Mouse (Mus musculus): ENCODE measurements around the gene Olfr157.

Gene Olfr157

DNA sequence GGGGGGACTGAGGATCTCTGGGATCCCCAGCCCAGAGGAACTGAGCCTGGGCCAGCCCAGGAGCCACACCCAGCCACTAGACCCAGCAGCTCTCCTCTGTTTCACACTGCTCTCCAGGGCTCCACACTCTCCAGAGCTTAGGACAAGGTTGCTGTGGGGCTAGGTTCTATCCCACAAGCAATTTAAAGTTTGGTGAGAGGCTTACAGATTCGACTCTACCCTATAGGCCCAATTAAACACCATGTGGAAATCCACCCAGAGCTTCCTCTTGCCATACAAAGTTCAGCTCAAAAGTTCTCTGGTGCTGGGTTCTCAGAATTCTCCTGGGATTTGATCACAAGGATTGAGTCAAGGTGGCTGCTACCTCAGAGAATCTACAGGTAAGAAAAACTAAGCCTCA, at the start of gene Olfr157:
TSS of gene Olfr157 (minus strand) at position 101 of the 400 bp plus-strand sequence.
- DNase-seq (ENCODE audit: extremely low read depth, low read depth): no peak

DNA sequence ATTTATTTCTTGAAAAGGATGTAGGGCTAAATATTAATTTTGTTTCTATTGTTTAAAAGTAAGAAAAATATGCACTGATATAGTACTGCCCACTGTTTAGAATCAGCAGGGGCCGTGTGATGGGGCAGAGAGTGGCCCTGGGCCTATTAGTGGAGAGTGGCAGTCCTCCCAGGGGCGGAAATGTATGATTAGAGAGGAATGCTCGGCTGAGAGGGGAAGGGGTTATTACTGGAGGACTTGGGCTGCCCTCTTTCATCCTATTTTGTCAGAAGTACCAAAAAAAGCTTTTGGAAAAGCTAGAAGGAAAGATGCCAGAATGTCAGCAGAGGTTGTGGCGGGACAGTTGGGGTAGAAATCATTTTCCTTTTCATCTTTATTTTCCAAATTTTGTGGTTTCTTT, 44.2 kb upstream of the Olfr157 start:
- DNase-seq (ENCODE audit: extremely low read depth, low read depth): no peak

DNA sequence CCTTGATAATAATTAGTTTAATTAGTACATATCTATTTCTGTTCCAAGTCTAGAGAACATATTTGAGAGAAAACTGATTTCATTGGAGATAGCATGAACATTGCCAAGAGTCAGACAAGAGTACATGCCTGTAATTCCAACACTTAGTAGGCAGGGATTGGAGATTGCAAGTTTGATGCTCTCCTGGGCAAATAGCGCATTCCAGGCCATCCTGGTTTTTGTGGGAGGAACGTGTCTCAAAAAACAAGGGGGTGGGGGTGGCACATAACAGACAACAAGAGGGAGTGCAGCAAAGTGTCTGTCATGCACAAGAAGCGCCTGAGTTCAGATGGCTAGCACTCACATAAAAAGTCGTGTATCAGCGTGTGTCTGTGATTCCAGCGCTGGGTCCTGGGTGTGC, 39.6 kb upstream of the Olfr157 start:
- no peak for DNase-seq (ENCODE audit: extremely low read depth, low read depth)

- DNase-seq (ENCODE audit: extremely low read depth, low read depth): no peak
These were observed 38.2 kb upstream of the Olfr157 start for GRCm38 (mm10) chr4:43878121-43878776.

DNA sequence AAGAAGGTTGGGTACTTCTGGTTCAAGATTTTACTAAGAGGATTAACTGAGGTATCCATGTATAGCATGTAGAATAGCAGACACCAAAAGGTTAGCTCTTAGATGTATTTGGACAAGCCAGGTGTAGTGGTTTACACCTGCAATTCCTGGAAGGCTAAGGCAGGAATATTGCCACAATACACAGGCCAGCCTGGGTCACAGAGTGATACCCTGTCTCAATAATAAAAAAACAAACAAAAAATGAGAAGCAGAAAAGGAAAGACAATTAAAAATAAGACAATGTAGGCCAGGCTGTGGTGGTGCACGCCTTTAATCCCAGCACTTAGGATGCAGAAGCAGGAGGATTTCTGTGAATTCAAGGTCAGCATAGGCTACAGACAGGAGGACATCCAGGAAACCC, 37.2 kb upstream of the Olfr157 start:
- no peak for DNase-seq (ENCODE audit: extremely low read depth, low read depth)

- DNase-seq (ENCODE audit: extremely low read depth, low read depth): no peak
These were observed 36.0 kb upstream of the Olfr157 start for GRCm38 (mm10) chr4:43875919-43876411.

DNA sequence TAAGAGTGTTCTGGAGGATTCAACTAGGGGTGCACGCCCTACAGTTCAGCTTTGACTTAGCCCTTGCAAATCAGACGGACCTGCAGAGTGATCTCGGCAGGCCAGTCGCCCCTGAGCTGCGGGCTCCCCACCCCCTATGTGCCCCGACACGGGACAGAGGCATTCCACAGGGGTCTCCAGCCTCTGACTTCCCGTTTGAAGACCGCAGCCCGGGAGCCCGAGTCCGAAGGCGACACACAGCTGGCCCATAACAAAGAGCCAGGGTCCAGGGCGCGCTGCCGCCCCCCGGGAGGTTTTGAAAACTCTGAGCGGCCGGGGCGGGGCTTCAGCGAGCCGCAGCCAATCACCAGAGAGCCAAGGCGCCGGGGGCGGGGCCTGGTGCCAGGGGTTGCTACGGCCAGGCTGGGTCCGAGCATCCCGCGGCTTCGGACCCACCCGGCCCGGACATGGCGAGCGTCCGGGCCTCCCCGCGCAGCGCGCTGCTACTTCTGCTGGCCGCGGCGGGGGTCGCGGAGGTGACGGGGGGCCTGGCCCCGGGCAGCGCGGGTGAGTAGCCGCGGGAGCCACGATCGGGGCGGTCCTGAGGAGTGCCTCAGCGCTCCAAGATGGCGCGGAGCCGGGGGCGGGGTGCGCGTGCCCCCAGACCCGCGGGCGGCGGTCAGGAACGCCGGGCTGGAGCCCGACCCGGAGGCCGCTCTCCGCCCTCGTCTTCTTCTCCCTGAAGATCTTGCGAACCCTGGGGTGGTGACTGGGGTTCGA, 35.3 kb upstream of the Olfr157 start, which contains the start of gene Reck:
TSS of gene Reck (plus strand) at position 371 of the 759 bp plus-strand sequence.
- DNase-seq (ENCODE audit: extremely low read depth, low read depth): peak; percentile 11

GRCm38 (mm10) chr4:43874501-43874900, 34.5 kb upstream of the Olfr157 start:
- no peak for DNase-seq (ENCODE audit: extremely low read depth, low read depth)

- no peak for DNase-seq (ENCODE audit: extremely low read depth, low read depth)
These were observed 29.8 kb upstream of the Olfr157 start for GRCm38 (mm10) chr4:43869821-43870220.

- DNase-seq (ENCODE audit: extremely low read depth, low read depth): no peak
These were observed 23.3 kb upstream of the Olfr157 start for GRCm38 (mm10) chr4:43863298-43863697.

DNA sequence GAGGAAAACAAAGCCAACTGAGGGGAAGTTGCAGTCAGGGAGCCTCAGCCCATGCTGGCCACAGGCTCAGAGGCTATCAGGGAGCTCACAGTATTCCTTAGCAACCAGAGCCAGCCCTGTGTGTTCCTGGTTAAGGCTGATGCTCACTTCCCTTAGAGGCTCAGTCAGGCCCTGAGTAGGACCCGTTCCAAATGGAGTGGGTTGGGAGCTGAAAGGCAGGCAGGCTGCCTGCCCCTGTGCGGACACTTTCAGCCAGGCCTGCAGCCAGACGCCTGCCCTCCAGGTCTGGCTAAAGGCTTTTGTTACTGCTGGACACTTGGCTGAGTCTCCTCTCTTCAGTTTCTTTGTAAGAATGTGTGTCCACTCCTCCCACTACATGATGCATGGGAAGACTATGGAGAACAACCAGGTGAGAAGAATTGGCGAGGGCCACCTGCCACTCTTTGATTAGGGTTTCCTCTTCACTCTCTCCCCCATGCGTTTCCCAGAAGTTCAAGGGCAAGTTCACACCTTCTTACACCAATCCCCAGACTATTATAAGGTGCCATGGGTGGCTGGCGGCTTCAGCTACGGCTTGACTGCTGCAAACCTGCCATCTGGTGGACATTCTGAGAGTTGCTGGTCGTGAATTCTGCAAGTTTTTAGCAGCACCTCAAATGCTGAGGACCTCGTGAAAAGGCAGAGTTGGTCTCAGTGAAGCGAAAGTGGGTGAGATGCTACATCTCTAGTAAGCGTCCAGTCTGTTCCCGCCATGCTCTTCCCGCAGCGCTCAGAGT, 20.9 kb upstream of the Olfr157 start:
- peak; percentile 36 for DNase-seq (ENCODE audit: extremely low read depth, low read depth)

DNA sequence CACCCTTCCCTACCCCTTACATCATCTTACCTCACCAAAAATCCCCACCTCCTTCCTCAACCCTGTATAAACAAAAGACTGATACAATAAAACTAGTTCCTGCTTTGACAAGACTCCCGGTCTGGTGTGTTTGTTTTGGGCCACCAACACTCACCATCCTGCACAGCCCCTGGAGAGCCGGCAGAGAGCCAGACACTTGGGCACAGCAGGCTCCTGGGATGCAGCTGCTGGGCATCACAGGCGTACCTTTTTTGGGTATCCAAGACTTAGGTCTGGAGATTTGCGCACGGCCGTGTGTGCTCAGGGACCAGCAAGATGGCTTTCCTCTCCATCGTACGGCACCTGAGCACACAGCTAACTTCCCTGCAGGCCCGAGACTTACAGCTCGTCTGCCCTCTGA, 19.9 kb upstream of the Olfr157 start:
- no peak for DNase-seq (ENCODE audit: extremely low read depth, low read depth)

- DNase-seq (ENCODE audit: extremely low read depth, low read depth): no peak
These were observed 14.1 kb upstream of the Olfr157 start for GRCm38 (mm10) chr4:43854101-43854500.

DNA sequence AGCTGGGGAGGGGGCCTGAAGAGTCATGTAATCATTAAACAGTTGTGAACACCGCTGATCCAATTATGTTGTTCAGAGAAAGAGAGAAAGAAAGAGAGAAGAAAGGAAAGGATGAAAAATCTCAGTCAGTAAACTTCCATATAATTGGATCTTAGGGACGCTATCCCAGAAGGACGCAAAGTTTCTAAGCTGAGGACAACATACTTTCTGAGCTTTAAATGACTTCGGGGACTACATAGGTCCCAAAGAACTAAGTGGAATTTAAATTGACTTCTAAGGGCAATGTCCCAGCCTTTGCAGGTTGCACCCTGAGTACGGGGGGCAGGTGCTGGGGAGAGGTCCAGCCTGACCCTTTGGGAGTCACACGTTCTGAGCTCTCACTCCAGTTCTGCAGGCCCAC, 11.3 kb upstream of the Olfr157 start, which contains the start of gene Olfr155:
TSS of gene Olfr155 (plus strand) at position 301 of the 400 bp plus-strand sequence.
- no peak for DNase-seq (ENCODE audit: extremely low read depth, low read depth)

- DNase-seq (ENCODE audit: extremely low read depth, low read depth): no peak
These were observed 1.7 kb downstream of the Olfr157 start for GRCm38 (mm10) chr4:43838326-43838725.

DNA sequence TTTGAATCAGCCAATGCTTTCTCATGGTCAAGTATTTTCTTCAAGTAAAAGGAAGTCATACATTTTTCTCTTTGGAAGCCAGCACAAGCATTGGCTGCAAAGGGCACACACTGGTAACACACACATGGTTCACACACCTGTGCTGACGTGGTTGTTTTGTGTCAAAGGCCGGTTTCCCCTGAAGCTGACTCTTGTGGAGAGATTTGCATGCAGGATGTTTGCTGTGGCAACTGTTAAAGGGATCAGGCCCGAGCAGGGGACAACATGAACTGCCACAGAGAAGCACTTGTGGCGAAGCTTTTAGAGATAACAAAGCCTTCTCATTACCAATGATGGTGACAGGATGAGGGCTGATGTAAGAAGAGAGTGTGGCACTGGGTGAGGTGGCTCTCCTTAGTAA, 5.3 kb downstream of the Olfr157 start:
- DNase-seq (ENCODE audit: extremely low read depth, low read depth): no peak

DNA sequence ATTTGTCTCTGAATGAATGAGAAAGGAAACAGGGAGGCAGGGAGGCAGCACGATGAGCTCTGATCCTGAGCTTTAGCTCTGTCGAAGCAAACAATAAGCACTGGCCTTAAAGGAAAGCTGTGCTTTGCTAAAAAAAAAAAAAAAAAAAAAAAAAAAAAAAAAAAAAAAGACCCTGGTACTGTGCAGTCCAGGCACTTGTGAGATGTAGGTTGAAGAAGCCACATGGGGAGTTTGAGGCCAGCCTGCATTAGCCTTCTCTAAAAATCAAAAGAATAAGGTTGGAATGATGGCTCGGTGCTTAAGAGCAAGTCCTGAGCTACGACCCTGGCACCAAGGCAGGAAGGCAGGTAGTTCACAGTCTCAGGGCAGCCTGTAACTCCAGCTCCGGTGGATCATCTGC, 6.2 kb downstream of the Olfr157 start:
- DNase-seq (ENCODE audit: extremely low read depth, low read depth): no peak

DNA sequence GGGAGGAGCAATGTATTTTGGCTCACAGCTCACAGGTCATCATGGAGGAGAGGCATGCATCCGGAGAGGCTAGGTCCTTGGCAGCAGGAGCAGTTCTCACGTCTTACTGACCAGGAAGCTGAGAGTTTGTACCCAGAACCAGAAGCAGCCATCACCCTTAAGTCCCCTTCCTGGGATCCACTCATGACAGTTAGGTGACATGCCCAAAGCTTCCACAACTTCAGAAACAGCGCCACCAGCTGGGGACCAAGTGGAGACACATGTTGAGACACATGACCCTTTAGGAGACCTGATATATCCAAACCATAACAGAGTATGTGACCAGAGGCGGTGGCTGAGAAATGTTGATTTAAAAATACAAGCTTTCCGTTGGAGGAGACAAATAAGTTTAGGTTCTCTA, 8.0 kb downstream of the Olfr157 start:
- peak; percentile 9 for DNase-seq (ENCODE audit: extremely low read depth, low read depth)

GRCm38 (mm10) chr4:43828806-43829205, 11.2 kb downstream of the Olfr157 start:
- no peak for DNase-seq (ENCODE audit: extremely low read depth, low read depth)

DNA sequence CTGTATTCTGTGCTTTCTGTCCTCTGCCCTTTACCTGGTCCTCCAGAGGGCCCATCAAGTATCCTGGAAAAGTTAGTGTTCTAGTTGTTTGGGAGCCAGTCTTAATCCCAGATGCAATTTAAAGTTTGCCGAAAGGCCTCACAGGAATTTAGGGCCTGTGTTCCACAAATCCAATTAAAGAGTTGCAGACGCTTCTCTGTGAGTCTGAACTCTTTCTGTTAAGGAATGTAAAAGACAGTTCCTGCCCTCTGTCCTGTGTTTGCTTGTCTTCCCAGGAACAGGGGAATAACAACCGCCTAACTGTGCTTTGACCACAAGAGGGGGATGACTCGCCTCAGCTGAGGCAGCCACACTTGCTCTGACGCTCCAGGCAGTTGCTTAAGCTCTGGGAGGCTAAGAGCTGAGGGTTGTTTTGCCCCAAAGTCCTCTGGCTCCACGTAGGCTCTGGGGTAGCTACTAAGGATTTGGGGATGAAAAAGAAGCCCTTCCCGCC, 16.1 kb downstream of the Olfr157 start, which contains the start of gene Olfr156:
TSS of gene Olfr156 (minus strand) at position 51 of the 493 bp plus-strand sequence.
- DNase-seq (ENCODE audit: extremely low read depth, low read depth): no peak

- no peak for DNase-seq (ENCODE audit: extremely low read depth, low read depth)
These were observed 17.0 kb downstream of the Olfr157 start for GRCm38 (mm10) chr4:43822896-43823550.
